Mouse (Mus musculus) kidney, adult 2 months (tissue): ENCODE measurements around the gene Hoxb1.

Source experiments
- CTCF ChIP-seq: fragments of 200-500 bp; conservative IDR thresholded peaks from 2 replicates; pipeline ENCODE4 v1.5.1; 2011; ENCODE audit warnings: low read depth, mild to moderate bottlenecking, control low read depth, low read length, moderate library complexity, mixed read lengths; ENCODE audit not compliant: insufficient read depth, insufficient read length
- POLR2A ChIP-seq: fragments of 200-500 bp; IDR thresholded peaks from one replicate; pipeline ENCODE4 v1.6.1; 2011; ENCODE audit warnings: low read depth, low read length, control low read depth

DNA sequence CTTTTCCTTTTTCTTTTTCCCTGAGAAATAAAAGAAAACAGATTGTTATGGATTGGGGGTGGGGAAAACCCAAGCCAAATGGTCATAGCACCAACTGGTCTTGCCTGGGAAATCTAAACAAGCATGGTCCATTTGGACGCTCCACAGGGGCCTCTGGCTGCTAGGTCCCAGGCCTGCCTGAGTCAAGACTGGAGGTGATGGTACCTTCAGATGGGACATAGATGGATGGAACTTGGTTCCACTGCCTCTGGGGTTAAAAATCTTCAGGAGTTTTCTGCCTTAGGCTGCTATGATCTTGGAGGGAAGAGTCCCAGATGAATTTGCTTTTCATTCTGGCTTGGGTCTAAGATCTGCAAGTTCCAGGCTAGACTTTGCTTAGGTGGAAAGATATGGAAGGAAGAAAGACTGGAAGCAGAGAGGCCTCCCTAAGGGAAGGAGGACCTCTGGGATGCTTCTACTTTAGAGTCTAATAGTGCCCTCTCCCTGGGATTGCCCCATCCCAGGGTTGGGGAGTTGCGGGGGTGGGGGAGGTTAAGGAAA is 22.3 kb upstream of the Hoxb1 start:
- TF ChIP-seq CTCF (no peak), POLR2A (no peak)
